Mouse (Mus musculus) CH12.LX (cell line): ENCODE data around the gene Dnase1l3.

Experiments
- BHLHE40 ChIP-seq: IDR thresholded peaks from 2 replicates; pipeline ENCODE4 v1.6.1; 2011; ENCODE audit warnings: mild to moderate bottlenecking, low read depth, low read length, improper control_type of control experiment
- CHD1 ChIP-seq: IDR thresholded peaks from 2 replicates; pipeline ENCODE4 v1.6.1; 2012; ENCODE audit warnings: low read depth, low read length, improper control_type of control experiment, inconsistent platforms
- CTCF ChIP-seq, 2 experiments: IDR thresholded peaks in 1 of 2; conservative IDR thresholded peaks in 1 of 2; 2 replicates each; pipeline ENCODE4 v1.5.1; 2011 to 2012; ENCODE audit warnings: low read depth in 2 of 2, low read length in 2 of 2, improper control_type of control experiment in 1 of 2, inconsistent platforms in 1 of 2, mild to moderate bottlenecking in 1 of 2, moderate library complexity in 1 of 2
- ELF1 ChIP-seq: IDR thresholded peaks from 2 replicates; pipeline ENCODE4 v1.6.1; 2014; ENCODE audit warnings: low read depth, mild to moderate bottlenecking, inconsistent platforms, low read length, improper control_type of control experiment
- EP300 ChIP-seq: IDR thresholded peaks from 2 replicates; pipeline ENCODE4 v1.6.1; 2011; ENCODE audit warnings: low read length, improper control_type of control experiment
- GABPA ChIP-seq: IDR thresholded peaks from 2 replicates; pipeline ENCODE4 v1.6.1; 2012; ENCODE audit warnings: low read depth, low read length, improper control_type of control experiment, inconsistent platforms; ENCODE audit not compliant: insufficient replicate concordance
- JUN ChIP-seq: IDR thresholded peaks from 2 replicates; pipeline ENCODE4 v1.6.1; 2011; ENCODE audit warnings: low read depth, mild to moderate bottlenecking, low read length, improper control_type of control experiment, moderate library complexity; ENCODE audit not compliant: insufficient read depth
- MAFK ChIP-seq: IDR thresholded peaks from 2 replicates; pipeline ENCODE4 v1.6.1; 2011; ENCODE audit warnings: low read length, improper control_type of control experiment; ENCODE audit not compliant: insufficient replicate concordance
- NELFE ChIP-seq: IDR thresholded peaks from 2 replicates; pipeline ENCODE4 v1.6.1; 2011; ENCODE audit warnings: low read depth, low read length, improper control_type of control experiment
- POLR2A ChIP-seq: IDR thresholded peaks from 2 replicates; pipeline ENCODE4 v1.6.1; 2011; ENCODE audit warnings: low read depth, mild to moderate bottlenecking, improper control_type of control experiment, low read length
- SIN3A ChIP-seq: IDR thresholded peaks from 2 replicates; pipeline ENCODE4 v1.6.1; 2012; ENCODE audit warnings: low read length, improper control_type of control experiment, inconsistent platforms
- TCF12 ChIP-seq: IDR thresholded peaks from 2 replicates; pipeline ENCODE4 v1.6.1; 2014; ENCODE audit warnings: low read depth, mild to moderate bottlenecking, inconsistent platforms, low read length, improper control_type of control experiment
- USF1 ChIP-seq: IDR thresholded peaks from 2 replicates; pipeline ENCODE4 v1.6.1; 2014; ENCODE audit warnings: low read depth, mild to moderate bottlenecking, inconsistent platforms, low read length, improper control_type of control experiment
- USF2 ChIP-seq: conservative IDR thresholded peaks from 2 replicates; pipeline ENCODE4 v1.6.1; 2011; ENCODE audit warnings: low read depth, low read length, improper control_type of control experiment

DNA sequence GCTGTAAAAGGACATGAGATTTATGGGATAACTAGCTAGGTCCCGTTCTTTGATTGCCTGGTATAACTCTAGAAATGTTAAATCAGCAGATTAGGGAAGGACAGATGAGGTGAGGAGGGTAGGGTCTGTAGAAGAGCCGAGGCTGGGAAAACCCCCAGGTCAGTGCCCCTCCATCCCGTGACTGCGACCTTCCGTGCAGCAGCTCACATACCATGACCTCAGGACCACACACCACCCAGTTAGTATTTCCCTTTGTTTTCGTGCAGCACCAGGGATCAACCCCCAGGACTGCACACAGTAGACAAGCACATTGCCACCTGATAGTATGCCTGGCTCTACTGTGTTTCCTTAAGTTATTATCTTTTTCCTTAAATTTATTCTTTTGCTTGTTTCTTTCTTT is 30.1 kb upstream of the Dnase1l3 start:
- no peak for TF ChIP-seq CTCF (conservative IDR thresholded peaks at IDR 0.05 in 1 of 2, IDR thresholded peaks at IDR 0.05 in 1 of 2; ENCODE audit: low read depth in 2 of 2, low read length in 2 of 2)
- TF ChIP-seq POLR2A, result no peak
- no peak for TF ChIP-seq GABPA
- no peak for TF ChIP-seq SIN3A
- no peak for TF ChIP-seq ELF1
- no peak for TF ChIP-seq USF1
- TF ChIP-seq TCF12, result no peak
- no peak for TF ChIP-seq NELFE
- no peak for TF ChIP-seq EP300
- TF ChIP-seq BHLHE40, result no peak
- TF ChIP-seq JUN, result no peak
- no peak for TF ChIP-seq MAFK
- TF ChIP-seq CHD1, result no peak
- no peak for TF ChIP-seq USF2
